Mouse (Mus musculus) c-Kit-positive CD71-positive TER-119-negative erythroid progenitor cells, embryonic 14.5 days (primary cell): ENCODE measurements around the gene Slco4a1.

Experiments
- DNase-seq: peaks from one replicate; pipeline ENCODE4 v3.0.0-alpha.2; 2013; ENCODE audit warnings: low read depth

The Slco4a1 gene

GRCm38 (mm10) chr2:180444957-180445785 is 10.9 kb upstream of the Slco4a1 start:
- DNase-seq, result no peak

- no peak for DNase-seq
Observed at GRCm38 (mm10) chr2:180445962-180446361, 10.1 kb upstream of the Slco4a1 start.

- DNase-seq, result no peak
Observed at GRCm38 (mm10) chr2:180449007-180449406, 7.0 kb upstream of the Slco4a1 start.

- DNase-seq, result no peak
Observed at GRCm38 (mm10) chr2:180450529-180450928, 5.5 kb upstream of the Slco4a1 start.

- DNase-seq, result no peak
Observed at GRCm38 (mm10) chr2:180456705-180457104, 660 bp downstream of the Slco4a1 start.

- DNase-seq, result no peak
Observed at GRCm38 (mm10) chr2:180457680-180458079, 1.6 kb downstream of the Slco4a1 start.

GRCm38 (mm10) chr2:180459437-180459836 is 3.4 kb downstream of the Slco4a1 start:
- no peak for DNase-seq

GRCm38 (mm10) chr2:180460801-180461200 is 4.8 kb downstream of the Slco4a1 start:
- no peak for DNase-seq

- DNase-seq, result no peak
Observed at GRCm38 (mm10) chr2:180462593-180462992, 6.5 kb downstream of the Slco4a1 start.

- DNase-seq, result no peak
Observed at GRCm38 (mm10) chr2:180466505-180466904, 10.5 kb downstream of the Slco4a1 start.

GRCm38 (mm10) chr2:180468871-180469270 is 12.8 kb downstream of the Slco4a1 start:
- no peak for DNase-seq

GRCm38 (mm10) chr2:180469768-180470167 is 13.7 kb downstream of the Slco4a1 start:
- DNase-seq, result no peak

GRCm38 (mm10) chr2:180472306-180473079 is 16.4 kb downstream of the Slco4a1 start:
- no peak for DNase-seq

GRCm38 (mm10) chr2:180473080-180473440 is 17.0 kb downstream of the Slco4a1 start:
- DNase-seq, result peak; percentile 34

GRCm38 (mm10) chr2:180474864-180475263 is 18.8 kb downstream of the Slco4a1 start:
- no peak for DNase-seq

- DNase-seq, result no peak
Observed at GRCm38 (mm10) chr2:180482274-180482673, 26.2 kb downstream of the Slco4a1 start.

- DNase-seq, result no peak
Observed at GRCm38 (mm10) chr2:180484882-180485281, 28.8 kb downstream of the Slco4a1 start.

GRCm38 (mm10) chr2:180485306-180485705 is 29.3 kb downstream of the Slco4a1 start:
- no peak for DNase-seq

- no peak for DNase-seq
Observed at GRCm38 (mm10) chr2:180488210-180488751, 32.2 kb downstream of the Slco4a1 start.

- DNase-seq, result no peak
Observed at GRCm38 (mm10) chr2:180495906-180496305, 39.9 kb downstream of the Slco4a1 start.

GRCm38 (mm10) chr2:180499741-180500140 is 43.7 kb downstream of the Slco4a1 start, which contains the start of gene Ntsr1:
Ntsr1 (plus strand) TSS chr2:180499976.
- DNase-seq, result no peak

- DNase-seq, result no peak
Observed at GRCm38 (mm10) chr2:180500726-180501125, 44.7 kb downstream of the Slco4a1 start.
